Mouse (Mus musculus): Measurements from ENCODE around the gene Zfp981. TPM values are rescaled to one million over a fixed set of nuclear protein-coding genes. Genes with fewer than 3 reads are reported as not detected.
"Not testable (repeated sequence)": the region's sequence is repeated elsewhere in the genome, so short reads cannot be mapped to it uniquely, and the experiment has no call there.

Zfp981 gene
- under 1 TPM; 0.18 to 0.29 TPM for total RNA-seq (2021)
- long read RNA-seq, experiment 1: 0 reads
- long read RNA-seq, experiment 2: 0 reads

GRCm38 (mm10) chr4:146501727-146502126, at the start of gene Zfp981:
Gene Zfp981, plus strand, starts transcription at chr4:146502027.
- DNase-seq; intact Hi-C loops (cut with DNase I; ENCODE audit: low total_unique reads): not testable (repeated sequence)

DNA sequence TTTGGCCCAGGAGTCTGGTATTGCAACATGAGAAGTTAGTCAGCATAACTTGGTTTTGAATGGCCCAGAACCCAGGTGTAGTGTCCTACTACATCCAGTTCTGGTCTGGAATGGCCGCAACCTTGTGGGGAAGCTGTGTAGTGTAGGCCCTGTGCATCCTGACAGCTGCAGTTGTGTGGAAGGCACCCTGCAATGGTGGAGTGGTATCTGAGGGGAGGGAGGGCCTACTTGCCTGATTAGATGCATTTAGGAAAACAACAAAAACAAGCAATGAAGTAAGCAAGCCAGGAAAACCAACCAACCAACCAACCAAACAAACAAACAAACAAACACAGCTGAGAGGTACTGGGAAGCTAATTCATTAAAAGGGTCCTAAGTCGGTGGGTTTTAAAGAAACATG, 49.3 kb upstream of the Zfp981 start:
- DNase-seq; intact Hi-C loops (cut with DNase I; ENCODE audit: low total_unique reads): not testable (repeated sequence)

GRCm38 (mm10) chr4:146454170-146454569, 47.7 kb upstream of the Zfp981 start:
- intact Hi-C loops (cut with DNase I; ENCODE audit: low total_unique reads); DNase-seq: not testable (repeated sequence)

DNA sequence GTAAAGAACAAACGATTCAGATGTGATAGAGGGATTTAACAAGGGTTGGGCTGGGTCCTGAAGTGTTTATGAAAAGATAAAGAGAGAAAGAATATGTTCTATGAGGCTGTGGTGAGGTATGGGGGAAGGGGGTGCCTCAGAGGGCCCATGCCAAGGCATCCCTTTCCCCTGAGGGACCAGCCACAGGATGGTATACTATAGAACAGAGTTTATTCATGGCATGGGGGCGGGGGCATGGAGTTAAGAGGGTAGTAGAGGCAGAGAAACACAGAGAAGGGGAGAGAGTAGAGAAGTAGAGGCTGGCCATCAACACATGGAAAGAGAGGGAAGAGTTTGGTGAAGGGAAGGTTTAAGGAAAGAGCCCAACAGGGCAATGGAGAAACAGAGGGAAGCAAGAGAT, 46.9 kb upstream of the Zfp981 start:
- no peak for DNase-seq
- intact Hi-C loops (cut with DNase I; ENCODE audit: low total_unique reads): no loop called here

DNA sequence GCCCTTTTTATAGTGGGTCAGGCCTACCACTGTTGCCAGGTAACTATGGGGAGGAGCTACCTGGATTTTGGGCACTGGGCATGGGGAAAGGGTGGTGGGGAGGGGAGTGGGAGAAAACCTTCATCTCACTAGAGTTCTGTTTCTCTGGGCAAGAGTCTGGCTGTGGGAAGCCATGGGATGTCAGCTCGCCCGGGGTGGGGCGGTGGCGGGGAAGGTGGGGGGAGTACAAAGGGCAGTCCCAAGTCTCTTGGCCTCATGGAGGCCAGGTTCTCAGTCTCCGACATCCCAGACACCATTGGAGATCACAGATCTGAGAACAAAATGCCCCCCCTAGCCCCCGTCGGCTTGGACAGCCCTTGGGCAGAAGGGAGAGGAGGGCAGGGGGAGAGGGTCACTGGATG, 46.5 kb upstream of the Zfp981 start:
- intact Hi-C loops (cut with DNase I; ENCODE audit: low total_unique reads): no loop called here
- DNase-seq: no peak

DNA sequence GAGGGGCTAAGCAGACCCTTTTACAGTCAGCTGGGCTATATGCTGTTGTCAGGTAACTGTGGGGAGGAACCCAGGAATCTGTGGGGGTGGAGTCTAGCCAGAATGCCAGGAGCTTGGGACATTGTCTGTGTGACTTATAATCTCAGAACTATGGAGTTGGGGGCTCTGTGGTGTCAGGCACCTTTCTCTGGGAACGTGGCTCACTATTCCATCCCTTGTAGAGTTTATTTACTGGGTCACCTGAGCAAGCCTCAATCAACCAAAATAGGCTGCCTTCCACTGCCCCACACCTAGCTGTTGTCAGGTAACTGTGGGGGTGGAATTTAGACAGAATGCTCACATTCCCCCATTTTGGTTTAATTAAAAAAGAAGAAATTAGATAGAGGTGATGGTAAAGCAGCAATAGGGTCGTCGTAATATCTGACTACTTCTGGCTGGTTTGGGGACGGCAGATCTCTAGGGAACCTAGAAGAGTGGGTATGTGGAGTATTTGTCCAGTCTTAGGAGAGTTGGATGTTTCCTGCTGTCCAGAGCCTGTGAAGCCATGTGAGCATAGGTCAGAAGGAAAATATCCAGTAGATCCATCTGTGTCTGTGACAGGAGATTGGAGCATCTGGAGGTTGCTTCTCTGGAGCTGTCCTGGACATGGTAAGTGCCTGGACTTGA, 45.6 kb upstream of the Zfp981 start:
- intact Hi-C loops (cut with DNase I; ENCODE audit: low total_unique reads): no loop called here
- no peak for DNase-seq

- intact Hi-C loops (cut with DNase I; ENCODE audit: low total_unique reads): no loop called here
- DNase-seq: no peak
Observed at GRCm38 (mm10) chr4:146457126-146457525, 44.7 kb upstream of the Zfp981 start.

DNA sequence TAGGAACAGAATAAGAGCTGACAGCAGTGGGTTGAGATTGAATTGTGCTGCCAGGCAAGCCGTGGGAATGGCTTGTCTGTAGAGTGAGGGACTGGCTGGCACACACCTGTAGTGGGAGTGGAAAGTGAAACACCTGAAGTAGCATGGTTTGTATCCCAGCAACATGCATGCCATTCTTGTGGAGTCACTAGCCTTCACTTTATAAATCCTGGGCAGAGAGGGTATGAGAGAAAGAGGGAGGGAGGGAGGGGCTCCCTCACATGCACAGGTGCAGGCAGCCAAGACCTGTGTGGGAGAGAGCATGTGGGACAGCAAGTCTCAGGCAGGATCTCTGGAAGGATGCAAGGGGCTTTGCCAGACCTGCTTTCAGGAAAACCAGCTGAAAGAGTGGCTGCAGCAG, 44.1 kb upstream of the Zfp981 start:
- no peak for DNase-seq
- intact Hi-C loops (cut with DNase I; ENCODE audit: low total_unique reads): no loop called here

DNA sequence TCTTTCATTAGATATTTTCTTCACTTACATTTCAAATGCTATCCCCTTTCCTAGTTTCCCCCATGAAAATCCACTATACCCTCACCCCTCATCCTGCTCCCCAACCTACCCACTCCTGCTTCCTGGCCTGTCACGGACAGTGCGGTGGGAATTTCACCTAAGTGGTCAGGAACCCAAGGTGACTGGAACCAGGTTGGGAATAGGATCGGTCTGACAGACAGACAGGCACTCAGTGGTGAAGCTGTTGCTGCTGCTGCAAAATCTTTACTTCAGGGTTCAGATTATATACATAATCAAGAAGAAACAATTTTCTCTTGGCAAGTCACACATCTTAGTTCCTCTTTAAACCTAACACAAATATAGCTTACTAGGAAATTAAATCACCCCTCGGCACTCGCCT, 42.0 kb upstream of the Zfp981 start:
- intact Hi-C loops (cut with DNase I; ENCODE audit: low total_unique reads); DNase-seq: not testable (repeated sequence)

- intact Hi-C loops (cut with DNase I; ENCODE audit: low total_unique reads); DNase-seq: not testable (repeated sequence)
Observed at GRCm38 (mm10) chr4:146460685-146461084, 41.1 kb upstream of the Zfp981 start.

GRCm38 (mm10) chr4:146463649-146464351, 38.0 kb upstream of the Zfp981 start:
- DNase-seq; intact Hi-C loops (cut with DNase I; ENCODE audit: low total_unique reads): not testable (repeated sequence)

DNA sequence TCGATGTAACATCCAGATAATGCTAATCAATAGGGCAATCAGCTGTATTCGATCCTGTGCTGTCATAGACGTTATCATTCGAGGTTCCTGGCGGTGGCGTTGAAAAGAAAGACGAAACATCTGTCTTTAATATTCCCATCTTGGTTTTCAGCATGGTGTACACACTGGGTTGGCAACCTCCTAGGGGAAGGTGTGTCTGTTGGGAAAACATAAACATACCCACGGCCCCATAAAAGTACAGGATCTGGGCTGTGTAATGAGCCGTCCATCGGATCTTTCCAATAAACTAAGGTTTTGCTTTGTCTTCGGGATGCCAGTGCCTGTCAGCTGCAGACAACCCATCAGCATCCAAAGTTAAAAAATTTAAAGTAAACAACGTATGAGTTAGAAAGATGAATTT, 31.8 kb upstream of the Zfp981 start:
- intact Hi-C loops (cut with DNase I; ENCODE audit: low total_unique reads); DNase-seq: not testable (repeated sequence)

- intact Hi-C loops (cut with DNase I; ENCODE audit: low total_unique reads); DNase-seq: not testable (repeated sequence)
Observed at GRCm38 (mm10) chr4:146474181-146474580, 27.6 kb upstream of the Zfp981 start.

DNA sequence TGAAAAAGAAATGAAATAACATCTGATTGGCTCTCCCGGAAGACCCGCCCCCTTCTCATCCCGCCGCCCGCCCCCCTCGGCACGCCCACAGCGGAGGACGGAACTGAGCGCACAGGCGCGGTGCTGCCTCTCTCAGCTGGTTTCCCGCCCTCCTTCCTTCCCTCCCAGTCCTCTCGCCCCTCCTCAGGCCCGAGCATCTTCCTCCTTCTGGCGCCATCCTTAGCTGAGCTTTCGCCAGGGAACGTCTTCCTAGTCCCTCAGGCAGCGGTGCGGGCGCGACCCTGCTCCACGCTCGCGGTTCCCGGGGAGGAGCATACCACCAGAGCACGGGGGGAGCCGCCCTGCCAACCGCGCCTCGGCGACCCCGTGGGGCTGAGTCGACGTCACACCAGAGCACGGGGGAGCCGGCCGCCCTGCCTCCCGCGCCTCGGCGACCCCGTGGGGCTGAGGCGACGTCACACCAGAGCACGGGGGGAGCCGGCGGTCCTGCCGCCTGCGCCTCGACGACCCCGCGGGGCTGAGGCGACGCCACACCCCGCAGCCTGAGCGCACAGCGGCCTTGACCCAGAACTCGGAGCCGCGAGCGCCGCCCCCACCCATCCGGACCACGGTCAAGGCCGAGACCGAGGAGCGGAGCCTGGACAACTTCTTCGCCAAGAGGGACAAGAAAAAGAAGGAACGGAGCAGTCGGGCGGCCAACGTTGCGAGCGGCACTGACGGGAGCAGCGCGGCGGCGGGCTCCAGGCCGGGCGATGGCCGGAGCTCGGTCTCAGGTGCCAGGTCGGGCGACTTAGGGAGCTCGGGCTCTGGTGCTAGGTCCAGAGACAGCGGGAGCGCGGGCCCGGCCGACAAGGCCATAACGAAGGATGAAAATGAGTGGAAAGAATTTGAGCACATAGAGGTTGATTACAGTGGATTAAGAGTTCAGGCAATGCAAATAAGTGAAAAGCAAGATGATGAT, 26.8 kb upstream of the Zfp981 start:
- intact Hi-C loops (cut with DNase I; ENCODE audit: low total_unique reads); DNase-seq: not testable (repeated sequence)

DNA sequence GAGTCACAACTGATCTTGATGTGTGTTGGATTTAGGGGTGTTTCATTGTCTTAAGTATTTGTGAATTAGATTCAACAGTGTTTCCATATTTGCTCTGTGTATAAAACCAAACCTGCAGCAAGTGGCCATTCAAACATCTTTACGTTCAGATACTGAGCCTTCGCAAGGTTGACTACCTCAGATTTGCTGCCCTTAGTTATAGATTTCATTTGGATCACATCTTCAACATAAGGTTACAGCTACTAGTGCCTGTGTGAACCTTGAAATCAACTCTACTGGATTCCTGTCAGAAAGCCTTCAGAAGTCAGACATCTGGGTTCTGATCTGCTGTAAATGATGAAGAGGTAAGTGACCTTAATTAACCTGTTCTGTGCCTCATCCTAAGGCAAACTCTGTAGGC, 25.6 kb upstream of the Zfp981 start:
- DNase-seq; intact Hi-C loops (cut with DNase I; ENCODE audit: low total_unique reads): not testable (repeated sequence)

GRCm38 (mm10) chr4:146476959-146477358, 24.9 kb upstream of the Zfp981 start:
- intact Hi-C loops (cut with DNase I; ENCODE audit: low total_unique reads); DNase-seq: not testable (repeated sequence)

DNA sequence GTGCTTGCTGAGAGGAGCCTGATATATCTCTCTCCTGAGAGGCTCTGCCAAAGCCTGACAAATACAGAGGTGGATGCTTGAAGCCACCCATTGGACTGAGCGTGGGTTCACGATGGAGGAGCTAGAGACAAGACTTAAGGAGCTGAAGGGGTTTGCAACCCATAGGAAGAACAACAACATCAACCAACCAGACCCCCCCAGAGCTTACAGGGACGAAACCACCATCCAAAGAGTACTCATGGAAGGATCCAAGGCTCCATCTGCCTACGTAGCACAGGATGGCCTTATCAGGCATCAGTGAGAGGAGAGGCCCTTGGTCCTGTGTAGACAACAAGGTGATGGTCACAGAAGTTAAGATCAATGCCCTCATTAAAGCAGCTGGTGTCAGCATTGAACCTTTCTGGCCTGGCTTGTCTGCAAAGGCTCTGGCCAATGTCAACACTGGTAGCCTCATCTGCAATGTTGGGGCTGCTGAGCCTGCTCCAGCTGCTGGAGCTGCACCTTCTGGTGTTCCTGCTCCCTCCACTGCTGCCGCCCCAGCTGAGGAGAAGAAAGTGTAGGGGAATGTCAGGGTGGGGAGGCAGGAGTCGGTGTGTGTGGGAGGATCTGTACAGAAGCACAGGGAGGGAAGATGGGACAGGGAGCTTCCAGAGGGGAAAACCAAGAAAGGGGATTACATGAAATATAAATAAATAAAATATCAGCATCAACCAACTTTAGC, 21.3 kb upstream of the Zfp981 start:
- intact Hi-C loops (cut with DNase I; ENCODE audit: low total_unique reads); DNase-seq: not testable (repeated sequence)

DNA sequence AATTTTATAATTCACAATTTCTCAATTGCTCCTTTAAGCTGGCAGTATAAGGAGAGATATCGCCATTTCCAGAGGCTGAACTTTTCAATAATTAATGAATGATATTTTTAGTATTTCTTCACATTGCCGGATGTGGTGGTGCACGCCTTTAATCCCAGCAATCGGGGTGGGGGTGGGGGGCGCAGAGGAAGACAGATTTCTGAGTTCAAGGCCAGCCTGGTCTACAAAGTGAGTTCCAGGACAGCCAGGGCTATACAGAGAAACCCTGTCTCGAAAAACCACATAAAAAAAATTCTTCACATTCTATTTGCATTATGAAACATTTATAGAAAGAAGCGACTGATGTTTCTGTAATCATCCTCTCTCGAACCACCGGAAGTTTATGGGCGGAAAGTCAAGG, 19.3 kb upstream of the Zfp981 start:
- DNase-seq; intact Hi-C loops (cut with DNase I; ENCODE audit: low total_unique reads): not testable (repeated sequence)

All from gastrocnemius, postnatal 14 days (tissue).